Mouse (Mus musculus) CH12.LX (cell line): ENCODE results near the gene Mdfi.

Experiments used
- EP300 ChIP-seq: IDR thresholded peaks from 2 replicates; pipeline ENCODE4 v1.6.1; 2011; ENCODE audit warnings: low read length, improper control_type of control experiment
- JUN ChIP-seq: IDR thresholded peaks from 2 replicates; pipeline ENCODE4 v1.6.1; 2011; ENCODE audit warnings: low read depth, mild to moderate bottlenecking, low read length, improper control_type of control experiment, moderate library complexity; ENCODE audit not compliant: insufficient read depth
- POLR2A ChIP-seq: IDR thresholded peaks from 2 replicates; pipeline ENCODE4 v1.6.1; 2011; ENCODE audit warnings: low read depth, mild to moderate bottlenecking, improper control_type of control experiment, low read length
- ZC3H11A ChIP-seq: IDR thresholded peaks from 2 replicates; pipeline ENCODE4 v1.6.1; 2012; ENCODE audit warnings: low read depth, mild to moderate bottlenecking, inconsistent platforms, low read length, improper control_type of control experiment

DNA sequence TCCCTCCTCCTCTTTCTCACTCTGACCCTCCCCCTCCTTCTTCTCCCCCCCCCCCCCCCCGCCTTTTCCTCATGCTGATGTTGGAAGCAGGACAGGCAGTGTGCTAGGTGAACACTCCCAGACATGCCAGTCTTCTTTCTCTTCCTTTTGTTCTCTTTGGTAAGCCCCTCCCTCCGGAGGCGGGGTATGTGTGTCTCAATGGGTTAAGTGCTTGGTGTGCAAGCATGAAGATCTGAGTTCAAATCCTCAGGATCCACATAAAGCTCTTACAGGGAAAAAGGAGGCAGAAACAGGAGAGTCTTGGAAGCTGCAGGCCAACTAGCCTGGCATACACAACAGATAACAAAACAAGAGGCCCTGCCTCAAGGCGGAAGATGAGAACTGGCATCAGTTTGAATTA, 18.8 kb upstream of the Mdfi start:
- TF ChIP-seq JUN = no peak
- TF ChIP-seq ZC3H11A = no peak
- no peak for TF ChIP-seq EP300
- TF ChIP-seq POLR2A = no peak
